Mouse (Mus musculus): ENCODE results near the gene Stat6. TPM values are rescaled to one million over a fixed set of nuclear protein-coding genes. Genes with fewer than 3 reads are reported as not detected.

Gene Stat6
- polyA plus RNA-seq, 1 experiment from 2014 or later: 5.9 TPM

DNA sequence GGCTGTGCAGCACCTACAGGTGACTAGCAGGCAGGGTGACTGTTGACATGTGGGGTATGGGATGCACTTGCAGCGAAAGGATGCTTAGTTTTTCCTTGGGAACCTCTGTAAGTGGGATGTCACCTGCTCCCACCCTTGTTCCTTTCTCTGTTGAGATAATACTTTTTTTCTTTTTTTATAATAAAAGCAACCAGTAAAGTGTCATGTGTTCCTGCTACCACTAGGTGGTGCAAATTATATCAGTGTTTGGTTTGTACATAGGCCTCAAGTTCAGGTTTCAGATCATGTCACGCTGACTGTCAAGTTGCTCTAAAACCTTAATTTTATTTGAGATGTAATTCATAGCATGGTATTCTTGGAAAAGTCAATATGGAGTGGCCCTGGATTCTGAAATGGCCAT, 51.9 kb downstream of the Stat6 start:
- H3K9ac ChIP-seq: no peak overlapping the region
- no peaks in the 10 kb centered on the region for H3K4me1 ChIP-seq
- ATAC-seq (replicated peaks): no peak
- H3K36me3 ChIP-seq (replicated peaks): 0 out of 2 replicates have a peak, but pooled peaks cover 4% of the 10 kb centered on the region
- WGBS: 58% methylated on average over 2 of the region's 2 CpGs
- no peak overlapping the region for H3K27ac ChIP-seq
- H3K4me3 ChIP-seq: no peak overlapping the region
- no peaks in the 10 kb centered on the region for H3K9me3 ChIP-seq
- no peaks in the 10 kb centered on the region for H3K27me3 ChIP-seq (replicated peaks)
- H3K4me2 ChIP-seq: no peak overlapping the region

- no peaks in the 10 kb centered on the region for H3K27me3 ChIP-seq (replicated peaks)
- ATAC-seq (replicated peaks): no peak
- 94% methylated on average over 7 of the region's 7 CpGs for WGBS
These were observed 53.0 kb downstream of the Stat6 start for GRCm38 (mm10) chr10:127695775-127696174.

GRCm38 (mm10) chr10:127698966-127699365, 56.2 kb downstream of the Stat6 start:
- H3K4me1 ChIP-seq: no peaks in the 10 kb centered on the region

More at GRCm38 (mm10) chr10:127695775-127696174, 53.0 kb downstream of the Stat6 start:
- no peak overlapping the region for H3K4me3 ChIP-seq
- H3K9me3 ChIP-seq: no peaks in the 10 kb centered on the region
- no peak overlapping the region for H3K4me2 ChIP-seq
- H3K27ac ChIP-seq: no peak overlapping the region
- H3K9ac ChIP-seq: no peak overlapping the region
- no peaks in the 10 kb centered on the region for H3K4me1 ChIP-seq
- H3K36me3 ChIP-seq (replicated peaks): 0 out of 2 replicates have a peak, but pooled peaks cover 4% of the 10 kb centered on the region

DNA sequence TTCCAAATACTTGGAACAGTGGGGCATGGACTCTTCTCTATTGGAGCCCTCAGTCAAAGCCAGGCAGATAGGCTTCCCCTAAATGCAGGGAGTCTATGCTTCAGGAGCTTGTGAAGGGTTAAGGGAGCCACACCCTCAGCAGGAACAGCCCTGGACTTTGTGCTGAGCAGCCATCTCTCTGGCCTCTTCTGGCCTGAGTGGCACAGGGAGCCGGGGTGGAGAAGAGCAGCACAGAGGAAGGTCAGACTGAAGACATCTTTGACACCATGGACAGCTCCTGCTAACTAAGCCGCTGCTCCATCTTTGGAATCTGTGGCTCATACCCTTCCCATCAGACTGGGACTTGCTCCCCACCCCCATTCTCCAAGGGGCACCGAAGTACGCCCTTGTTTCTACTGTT, 60.5 kb downstream of the Stat6 start:
- no peak for ATAC-seq (replicated peaks)
- Histone ChIP-seq H3K27me3 (replicated peaks) (no peaks in the 10 kb centered on the region), H3K36me3 (replicated peaks) (no peaks in the 10 kb centered on the region), H3K9me3 (no peaks in the 10 kb centered on the region), H3K27ac (no peak overlapping the region), H3K4me3 (no peak overlapping the region), H3K4me1 (no peaks in the 10 kb centered on the region), H3K4me2 (no peak overlapping the region), H3K9ac (no peak overlapping the region)
- 51% methylated on average over 4 of the region's 4 CpGs for WGBS

More at GRCm38 (mm10) chr10:127698966-127699365, 56.2 kb downstream of the Stat6 start:
- Histone ChIP-seq H3K4me3 (no peak overlapping the region), H3K9me3 (no peaks in the 10 kb centered on the region), H3K36me3 (replicated peaks) (0 out of 2 replicates have a peak, but pooled peaks cover 4% of the 10 kb centered on the region), H3K27me3 (replicated peaks) (no peaks in the 10 kb centered on the region), H3K4me2 (no peak overlapping the region), H3K27ac (no peak overlapping the region), H3K9ac (no peak overlapping the region)
- 88% methylated on average over 7 of the region's 7 CpGs for WGBS
- ATAC-seq (replicated peaks): no peak

DNA sequence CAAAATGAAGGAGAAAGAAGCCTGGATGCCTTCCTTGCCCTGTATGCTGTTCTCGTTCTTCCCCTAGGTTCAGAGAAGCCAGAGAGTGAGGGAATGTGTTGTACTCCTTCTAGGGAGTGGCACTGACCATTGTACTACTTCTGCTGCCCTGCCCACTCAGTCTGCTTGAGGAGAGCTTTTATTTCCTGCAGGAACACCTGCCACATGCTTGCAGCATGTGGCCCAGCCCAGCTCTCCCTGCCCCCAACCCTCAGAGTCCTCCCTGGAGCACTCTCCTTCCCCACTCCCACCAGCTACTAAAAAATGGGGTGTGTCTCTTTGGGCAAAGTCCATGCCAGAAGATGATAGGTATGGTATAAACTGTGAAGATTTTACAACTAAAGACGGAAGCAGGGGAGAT, 61.5 kb downstream of the Stat6 start:
- no peak overlapping the region for H3K4me3 ChIP-seq
- 61% methylated on average over 2 of the region's 2 CpGs for WGBS
- ATAC-seq (replicated peaks): no peak
- H3K4me2 ChIP-seq: no peak overlapping the region
- H3K36me3 ChIP-seq (replicated peaks): no peaks in the 10 kb centered on the region
- H3K9me3 ChIP-seq: no peaks in the 10 kb centered on the region
- H3K27me3 ChIP-seq (replicated peaks): no peaks in the 10 kb centered on the region
- H3K27ac ChIP-seq: no peak overlapping the region
- no peaks in the 10 kb centered on the region for H3K4me1 ChIP-seq
- H3K9ac ChIP-seq: no peak overlapping the region

GRCm38 (mm10) chr10:127704766-127705220, 62.0 kb downstream of the Stat6 start, which contains the start of gene Myo1a:
Myo1a (plus strand) TSS chr10:127705170.
- no peaks in the 10 kb centered on the region for H3K36me3 ChIP-seq (replicated peaks)
- WGBS: 44% methylated on average over 2 of the region's 2 CpGs
- no peak for ATAC-seq (replicated peaks)
- no peak within 1 kb of the TSS for H3K9ac ChIP-seq
- no peaks in the 10 kb centered on the region for H3K27me3 ChIP-seq (replicated peaks)
- H3K4me3 ChIP-seq: no peak within 1 kb of the TSS
- H3K27ac ChIP-seq: no peak within 1 kb of the TSS
- H3K4me1 ChIP-seq: no peaks in the 10 kb centered on the region
- H3K9me3 ChIP-seq: no peaks in the 10 kb centered on the region
- no peak within 1 kb of the TSS for H3K4me2 ChIP-seq

DNA sequence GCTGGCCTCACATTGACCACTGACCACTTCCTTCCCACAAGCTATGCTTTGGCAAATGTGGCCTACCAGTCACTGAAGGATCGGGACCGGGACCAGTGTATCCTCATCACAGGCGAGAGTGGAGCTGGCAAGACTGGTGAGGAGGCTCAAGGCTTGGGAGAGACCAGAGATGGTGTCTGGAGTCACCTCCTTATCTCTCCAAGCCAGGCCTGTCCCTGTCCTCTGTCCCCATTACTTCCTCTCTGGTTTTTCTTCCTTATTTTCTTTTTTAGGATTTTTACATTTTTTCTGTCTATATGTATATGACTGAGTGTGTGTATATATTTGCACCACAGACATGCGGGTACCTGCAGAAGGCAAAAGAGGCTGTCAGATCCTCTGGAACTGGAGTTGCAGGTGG, 63.0 kb downstream of the Stat6 start:
- Histone ChIP-seq H3K27me3 (replicated peaks) (no peaks in the 10 kb centered on the region), H3K4me2 (no peak overlapping the region), H3K9ac (no peak overlapping the region), H3K36me3 (replicated peaks) (no peaks in the 10 kb centered on the region), H3K4me3 (no peak overlapping the region), H3K27ac (no peak overlapping the region), H3K9me3 (no peaks in the 10 kb centered on the region), H3K4me1 (no peaks in the 10 kb centered on the region)
- ATAC-seq (replicated peaks): no peak
- 91% methylated on average over 4 of the region's 4 CpGs for WGBS

DNA sequence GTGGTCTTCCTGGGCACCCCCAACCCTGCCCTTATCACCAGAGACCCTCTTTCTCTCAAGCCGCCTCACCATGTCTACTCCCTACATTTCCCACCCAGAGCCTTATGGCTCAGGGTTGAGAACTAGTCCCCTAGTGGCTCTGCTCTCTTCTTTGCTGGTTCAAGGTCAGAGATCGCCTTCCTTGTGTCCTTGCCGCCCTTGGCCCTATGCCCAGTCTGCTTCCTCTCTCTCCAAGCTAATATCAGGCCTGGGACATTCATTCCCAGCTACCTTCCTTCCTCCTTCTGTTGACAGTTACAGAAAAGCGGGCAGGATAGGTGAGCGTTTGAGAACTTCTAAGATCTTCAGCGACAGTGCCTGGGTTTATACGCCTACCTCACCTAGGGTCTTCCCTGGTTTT, 64.9 kb downstream of the Stat6 start:
- H3K9ac ChIP-seq: no peak overlapping the region
- 94% methylated on average over 7 of the region's 7 CpGs for WGBS
- no peak for ATAC-seq (replicated peaks)
- H3K36me3 ChIP-seq (replicated peaks): no peaks in the 10 kb centered on the region
- no peaks in the 10 kb centered on the region for H3K27me3 ChIP-seq (replicated peaks)
- H3K4me2 ChIP-seq: no peak overlapping the region
- no peaks in the 10 kb centered on the region for H3K4me1 ChIP-seq
- H3K27ac ChIP-seq: no peak overlapping the region
- no peak overlapping the region for H3K4me3 ChIP-seq
- no peaks in the 10 kb centered on the region for H3K9me3 ChIP-seq

GRCm38 (mm10) chr10:127708850-127709370, 66.1 kb downstream of the Stat6 start:
- WGBS: 78% methylated on average over 3 of the region's 3 CpGs

DNA sequence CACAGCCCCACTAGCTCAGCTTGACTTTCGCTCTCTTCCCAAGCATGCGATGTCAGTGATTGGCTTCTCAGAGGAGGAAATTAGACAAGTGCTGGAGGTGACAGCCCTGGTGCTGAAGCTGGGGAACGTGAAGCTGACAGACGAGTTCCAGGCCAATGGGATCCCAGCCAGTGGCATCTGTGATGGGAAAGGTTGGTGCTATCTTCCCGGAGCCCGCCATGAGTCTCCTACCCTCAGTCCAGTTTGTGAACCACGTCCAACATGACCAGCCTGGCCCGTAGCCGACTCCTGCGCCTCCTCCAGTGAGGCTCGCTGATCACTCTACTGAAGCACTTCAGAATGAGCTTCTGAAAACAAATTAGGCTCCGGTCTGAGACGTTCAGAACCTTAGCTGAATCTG, 67.5 kb downstream of the Stat6 start:
- no peaks in the 10 kb centered on the region for H3K36me3 ChIP-seq (replicated peaks)
- H3K9ac ChIP-seq: no peak overlapping the region
- H3K4me3 ChIP-seq: no peak overlapping the region
- no peak overlapping the region for H3K27ac ChIP-seq
- no peak overlapping the region for H3K4me2 ChIP-seq
- H3K4me1 ChIP-seq: no peaks in the 10 kb centered on the region
- H3K9me3 ChIP-seq: no peaks in the 10 kb centered on the region
- H3K27me3 ChIP-seq (replicated peaks): no peaks in the 10 kb centered on the region
- no peak for ATAC-seq (replicated peaks)
- 85% methylated on average over 13 of the region's 13 CpGs for WGBS

More at GRCm38 (mm10) chr10:127708850-127709370, 66.1 kb downstream of the Stat6 start:
- Histone ChIP-seq H3K9me3 (no peaks in the 10 kb centered on the region), H3K27me3 (replicated peaks) (no peaks in the 10 kb centered on the region), H3K9ac (no peak overlapping the region), H3K4me2 (no peak overlapping the region), H3K4me1 (no peaks in the 10 kb centered on the region), H3K36me3 (replicated peaks) (no peaks in the 10 kb centered on the region), H3K4me3 (no peak overlapping the region), H3K27ac (no peak overlapping the region)
- ATAC-seq (replicated peaks): no peak

Other genes with a start within 250 kb of the Stat6 start
- gene Stac3, start 141.3 kb upstream of the Stat6 start, polyA plus RNA-seq (2015; fragmentation: Nextera tagmentation; extraction: Ambion mirVana): 1.4 and 2.4 TPM in 2 replicates
- gene Ndufa4l2, start 128.0 kb upstream of the Stat6 start, polyA plus RNA-seq (2015; fragmentation: Nextera tagmentation; extraction: Ambion mirVana): 22.1 and 23.1 TPM in 2 replicates
- gene Shmt2, start 120.5 kb upstream of the Stat6 start, polyA plus RNA-seq (2015; fragmentation: Nextera tagmentation; extraction: Ambion mirVana): 49.4 and 50.7 TPM in 2 replicates
- 93.7 and 114 TPM in 2 replicates for gene Nxph4, start 108.4 kb upstream of the Stat6 start, polyA plus RNA-seq (2015; fragmentation: Nextera tagmentation; extraction: Ambion mirVana)
- 117 and 119 TPM in 2 replicates for gene Lrp1, start 21.8 kb upstream of the Stat6 start, polyA plus RNA-seq (2015; fragmentation: Nextera tagmentation; extraction: Ambion mirVana)
- 3.3 and 3.7 TPM in 2 replicates for gene Nemp1, start 23.9 kb downstream of the Stat6 start, polyA plus RNA-seq (2015; fragmentation: Nextera tagmentation; extraction: Ambion mirVana)
- 1.9 and 2.6 TPM in 2 replicates for gene Nab2, start 25.6 kb downstream of the Stat6 start, polyA plus RNA-seq (2015; fragmentation: Nextera tagmentation; extraction: Ambion mirVana)
- gene Myo1a, start 62.2 kb downstream of the Stat6 start, polyA plus RNA-seq (2015; fragmentation: Nextera tagmentation; extraction: Ambion mirVana): 0.25 and 0.46 TPM in 2 replicates
- gene Tac2, start 81.5 kb downstream of the Stat6 start, polyA plus RNA-seq (2015; fragmentation: Nextera tagmentation; extraction: Ambion mirVana): 0.36 TPM in 1 of 2 replicates, not detected in the other
- gene Zbtb39, start 96.6 kb downstream of the Stat6 start, polyA plus RNA-seq (2015; fragmentation: Nextera tagmentation; extraction: Ambion mirVana): 4.0 and 4.2 TPM in 2 replicates
- gene Gpr182, start 108.7 kb downstream of the Stat6 start, polyA plus RNA-seq (2015; fragmentation: Nextera tagmentation; extraction: Ambion mirVana): 1.2 and 1.8 TPM in 2 replicates
- gene Rdh1, start 116.7 kb downstream of the Stat6 start, polyA plus RNA-seq (2015; fragmentation: Nextera tagmentation; extraction: Ambion mirVana): not detected in 2 replicates
- gene Rdh16f1, start 116.8 kb downstream of the Stat6 start, polyA plus RNA-seq (2015; fragmentation: Nextera tagmentation; extraction: Ambion mirVana): not detected in 2 replicates
- gene Rdh9, start 133.4 kb downstream of the Stat6 start, polyA plus RNA-seq (2015; fragmentation: Nextera tagmentation; extraction: Ambion mirVana): 0.12 and 0.31 TPM in 2 replicates
- gene Rdh16, start 158.2 kb downstream of the Stat6 start, polyA plus RNA-seq (2015; fragmentation: Nextera tagmentation; extraction: Ambion mirVana): not detected in 2 replicates
- not detected in 2 replicates for gene Rdh19, start 206.9 kb downstream of the Stat6 start, polyA plus RNA-seq (2015; fragmentation: Nextera tagmentation; extraction: Ambion mirVana)
- not detected in 2 replicates for gene Rdh16f2, start 223.5 kb downstream of the Stat6 start, polyA plus RNA-seq (2015; fragmentation: Nextera tagmentation; extraction: Ambion mirVana)
- gene Rdh7, start 245.8 kb downstream of the Stat6 start, polyA plus RNA-seq (2015; fragmentation: Nextera tagmentation; extraction: Ambion mirVana): not detected in 2 replicates

Data from midbrain, embryonic 15.5 days (tissue).